Mouse (Mus musculus): ENCODE data around the gene Ptgfrn. TPM values are rescaled to one million over a fixed set of nuclear protein-coding genes. Genes with fewer than 3 reads are reported as not detected.

Ptgfrn gene
- polyA plus RNA-seq, 1 experiment from 2014 or later, result 4.2 TPM

DNA sequence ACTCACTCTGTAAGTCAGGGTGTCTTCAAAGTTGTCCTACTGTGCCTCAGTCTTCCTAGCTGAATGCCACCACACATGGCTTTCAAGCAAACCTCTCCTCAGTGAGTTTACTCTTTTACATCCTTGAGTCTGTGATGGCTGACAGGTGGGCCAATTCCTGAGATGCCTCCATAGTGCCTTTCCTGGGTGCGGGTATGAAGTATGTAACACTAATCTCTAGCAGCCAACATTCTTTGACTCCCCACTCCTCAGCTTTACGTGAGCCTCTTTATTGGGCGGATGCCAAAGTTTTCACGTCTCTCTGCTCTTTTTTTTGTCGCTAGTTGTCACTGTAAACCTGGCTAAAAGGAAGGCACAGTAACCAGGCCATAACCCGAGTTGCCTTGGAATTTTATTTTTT, 104.7 kb downstream of the Ptgfrn start:
- Histone ChIP-seq H3K27me3 (ENCODE audit: control insufficient read depth, insufficient read depth, low read length) (no peaks in the 10 kb centered on the region), H3K4me3 (replicated peaks; ENCODE audit: low read depth, low read length) (no peak overlapping the region), H3K9ac (replicated peaks; ENCODE audit: low read length) (no peak overlapping the region), H3K4me1 (ENCODE audit: control insufficient read depth, insufficient read depth, low read length) (no peaks in the 10 kb centered on the region), H3K36me3 (ENCODE audit: control insufficient read depth, insufficient read depth, low read length) (no peaks in the 10 kb centered on the region), H3K9me3 (ENCODE audit: control insufficient read depth, low read length) (no peaks in the 10 kb centered on the region), H3K27ac (replicated peaks; ENCODE audit: low read depth, low read length) (no peak overlapping the region), H3K4me2 (ENCODE audit: low read length) (no peak overlapping the region)
- DNase-seq (no peak), ATAC-seq (ENCODE audit: low FRiP score, low TSS enrichment) (no peak)
- 84% methylated on average over 6 of the region's 6 CpGs for WGBS

- Histone ChIP-seq H3K36me3 (ENCODE audit: control insufficient read depth, insufficient read depth, low read length) (no peaks in the 10 kb centered on the region), H3K4me1 (ENCODE audit: control insufficient read depth, insufficient read depth, low read length) (no peaks in the 10 kb centered on the region), H3K9me3 (ENCODE audit: control insufficient read depth, low read length) (no peaks in the 10 kb centered on the region), H3K9ac (replicated peaks; ENCODE audit: low read length) (no peak overlapping the region), H3K27me3 (ENCODE audit: control insufficient read depth, insufficient read depth, low read length) (no peaks in the 10 kb centered on the region), H3K4me2 (ENCODE audit: low read length) (no peak overlapping the region), H3K27ac (replicated peaks; ENCODE audit: low read depth, low read length) (no peak overlapping the region), H3K4me3 (replicated peaks; ENCODE audit: low read depth, low read length) (no peak overlapping the region)
- WGBS, result 91% methylated on average over 15 of the region's 15 CpGs
- DNase-seq, result no peak
- no peak for ATAC-seq (ENCODE audit: low FRiP score, low TSS enrichment)
Observed at GRCm38 (mm10) chr3:101003575-101004356, 106.3 kb downstream of the Ptgfrn start.

- ATAC-seq (ENCODE audit: low FRiP score, low TSS enrichment) (no peak), DNase-seq (no peak)
- no peak overlapping the region for H3K4me3 ChIP-seq (replicated peaks; ENCODE audit: low read depth, low read length)
- H3K9me3 ChIP-seq (ENCODE audit: control insufficient read depth, low read length), result no peaks in the 10 kb centered on the region
- 17% methylated on average over 2 of the region's 2 CpGs for WGBS
- H3K4me1 ChIP-seq (ENCODE audit: control insufficient read depth, insufficient read depth, low read length), result no peaks in the 10 kb centered on the region; the same call in 1 of the 2 replicates
- H3K4me2 ChIP-seq (ENCODE audit: low read length), result no peak overlapping the region
- H3K27ac ChIP-seq (replicated peaks; ENCODE audit: low read depth, low read length), result no peak overlapping the region
- no peaks in the 10 kb centered on the region for H3K27me3 ChIP-seq (ENCODE audit: control insufficient read depth, insufficient read depth, low read length)
- no peak overlapping the region for H3K9ac ChIP-seq (replicated peaks; ENCODE audit: low read length)
- no peaks in the 10 kb centered on the region for H3K36me3 ChIP-seq (ENCODE audit: control insufficient read depth, insufficient read depth, low read length)
Observed at GRCm38 (mm10) chr3:100999732-101000131, 110.3 kb downstream of the Ptgfrn start.

- Histone ChIP-seq H3K4me3 (replicated peaks; ENCODE audit: low read depth, low read length) (no peak overlapping the region), H3K9ac (replicated peaks; ENCODE audit: low read length) (no peak overlapping the region), H3K27me3 (ENCODE audit: control insufficient read depth, insufficient read depth, low read length) (no peaks in the 10 kb centered on the region), H3K4me1 (ENCODE audit: control insufficient read depth, insufficient read depth, low read length) (no peaks in the 10 kb centered on the region; the same call in 1 of the 2 replicates), H3K36me3 (ENCODE audit: control insufficient read depth, insufficient read depth, low read length) (no peaks in the 10 kb centered on the region), H3K9me3 (ENCODE audit: control insufficient read depth, low read length) (no peaks in the 10 kb centered on the region), H3K4me2 (ENCODE audit: low read length) (no peak overlapping the region), H3K27ac (replicated peaks; ENCODE audit: low read depth, low read length) (no peak overlapping the region)
- DNase-seq (peak; percentile 85), ATAC-seq (ENCODE audit: low FRiP score, low TSS enrichment) (peak; percentile 34; the same call in 1 of the 2 replicates)
- 20% methylated on average over 6 of the region's 6 CpGs for WGBS
Observed at GRCm38 (mm10) chr3:100998904-100999340, 111.2 kb downstream of the Ptgfrn start.

- no peaks in the 10 kb centered on the region for H3K9me3 ChIP-seq (ENCODE audit: control insufficient read depth, low read length)
- no peak overlapping the region for H3K4me2 ChIP-seq (ENCODE audit: low read length)
- ATAC-seq (ENCODE audit: low FRiP score, low TSS enrichment), result no peak
- no peak for DNase-seq
- no peaks in the 10 kb centered on the region; the same call in 1 of the 2 replicates for H3K4me1 ChIP-seq (ENCODE audit: control insufficient read depth, insufficient read depth, low read length)
- no peak overlapping the region for H3K4me3 ChIP-seq (replicated peaks; ENCODE audit: low read depth, low read length)
- 86% methylated on average over 10 of the region's 10 CpGs for WGBS
- H3K27me3 ChIP-seq (ENCODE audit: control insufficient read depth, insufficient read depth, low read length), result no peaks in the 10 kb centered on the region
- no peaks in the 10 kb centered on the region for H3K36me3 ChIP-seq (ENCODE audit: control insufficient read depth, insufficient read depth, low read length)
- H3K27ac ChIP-seq (replicated peaks; ENCODE audit: low read depth, low read length), result no peak overlapping the region
- H3K9ac ChIP-seq (replicated peaks; ENCODE audit: low read length), result no peak overlapping the region
Observed at GRCm38 (mm10) chr3:100997785-100998570, 112.1 kb downstream of the Ptgfrn start.

- Histone ChIP-seq H3K27me3 (ENCODE audit: control insufficient read depth, insufficient read depth, low read length) (no peaks in the 10 kb centered on the region), H3K4me1 (ENCODE audit: control insufficient read depth, insufficient read depth, low read length) (no peaks in the 10 kb centered on the region; the same call in 1 of the 2 replicates), H3K36me3 (ENCODE audit: control insufficient read depth, insufficient read depth, low read length) (no peaks in the 10 kb centered on the region), H3K4me2 (ENCODE audit: low read length) (no peak overlapping the region), H3K4me3 (replicated peaks; ENCODE audit: low read depth, low read length) (no peak overlapping the region), H3K27ac (replicated peaks; ENCODE audit: low read depth, low read length) (0 out of 2 replicates have a peak overlapping the region, but pooled peaks have one; percentile 2), H3K9ac (replicated peaks; ENCODE audit: low read length) (no peak overlapping the region), H3K9me3 (ENCODE audit: control insufficient read depth, low read length) (no peaks in the 10 kb centered on the region)
- no peak for ATAC-seq (ENCODE audit: low FRiP score, low TSS enrichment)
- 51% methylated on average over 4 of the region's 4 CpGs for WGBS
- no peak for DNase-seq
Observed at GRCm38 (mm10) chr3:100994252-100994651, 115.8 kb downstream of the Ptgfrn start.

DNA sequence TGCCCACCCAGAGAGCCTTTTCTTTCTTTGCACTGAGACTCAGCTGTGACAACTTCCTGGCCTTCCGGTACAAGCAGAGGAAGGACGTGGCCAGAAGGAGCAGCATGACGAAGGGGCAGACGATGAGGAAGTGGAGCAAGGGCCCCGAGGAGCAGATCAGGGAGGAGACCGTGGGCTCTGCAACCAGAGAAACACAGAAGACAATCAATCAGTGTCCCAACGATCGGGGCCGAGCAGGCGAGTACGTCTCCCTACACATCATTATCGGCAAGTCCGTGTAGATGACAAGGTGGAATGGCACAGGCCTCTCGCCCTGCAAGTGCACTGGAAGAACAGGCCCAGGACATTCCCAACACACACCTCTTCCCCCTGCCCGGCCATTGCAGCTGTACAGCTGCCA, 116.4 kb downstream of the Ptgfrn start:
- Histone ChIP-seq H3K4me2 (ENCODE audit: low read length) (no peak overlapping the region), H3K36me3 (ENCODE audit: control insufficient read depth, insufficient read depth, low read length) (no peaks in the 10 kb centered on the region), H3K4me1 (ENCODE audit: control insufficient read depth, insufficient read depth, low read length) (no peaks in the 10 kb centered on the region; the same call in 1 of the 2 replicates), H3K27me3 (ENCODE audit: control insufficient read depth, insufficient read depth, low read length) (no peaks in the 10 kb centered on the region), H3K9ac (replicated peaks; ENCODE audit: low read length) (no peak overlapping the region), H3K4me3 (replicated peaks; ENCODE audit: low read depth, low read length) (no peak overlapping the region), H3K9me3 (ENCODE audit: control insufficient read depth, low read length) (no peaks in the 10 kb centered on the region), H3K27ac (replicated peaks; ENCODE audit: low read depth, low read length) (0 out of 2 replicates have a peak overlapping the region, but pooled peaks have one; percentile 13)
- WGBS, result 87% methylated on average over 15 of the region's 15 CpGs
- no peak for ATAC-seq (ENCODE audit: low FRiP score, low TSS enrichment)
- DNase-seq, result no peak

GRCm38 (mm10) chr3:100993158-100993557, 116.9 kb downstream of the Ptgfrn start:
- ATAC-seq (ENCODE audit: low FRiP score, low TSS enrichment) (no peak), DNase-seq (no peak)
- no peaks in the 10 kb centered on the region for H3K36me3 ChIP-seq (ENCODE audit: control insufficient read depth, insufficient read depth, low read length)
- H3K27me3 ChIP-seq (ENCODE audit: control insufficient read depth, insufficient read depth, low read length), result no peaks in the 10 kb centered on the region
- H3K4me1 ChIP-seq (ENCODE audit: control insufficient read depth, insufficient read depth, low read length), result no peaks in the 10 kb centered on the region; the same call in 1 of the 2 replicates
- H3K4me3 ChIP-seq (replicated peaks; ENCODE audit: low read depth, low read length), result no peak overlapping the region
- H3K9me3 ChIP-seq (ENCODE audit: control insufficient read depth, low read length), result no peaks in the 10 kb centered on the region
- no peak overlapping the region for H3K27ac ChIP-seq (replicated peaks; ENCODE audit: low read depth, low read length)
- no peak overlapping the region for H3K9ac ChIP-seq (replicated peaks; ENCODE audit: low read length)
- WGBS, result 77% methylated on average over 7 of the region's 7 CpGs
- H3K4me2 ChIP-seq (ENCODE audit: low read length), result no peak overlapping the region
